Mouse (Mus musculus): Measurements from ENCODE around the gene N6amt1.

GRCm38 (mm10) chr16:87382996-87383395 is 29.0 kb downstream of the N6amt1 start:
- TF ChIP-seq POLR2A (IDR thresholded peaks at IDR 0.05; ENCODE audit: insufficient read length, low read depth) (no peak), POLR2AphosphoS2 (IDR thresholded peaks at IDR 0.05; ENCODE audit: insufficient read length, low read depth) (no peak), MAX (IDR thresholded peaks at IDR 0.05; ENCODE audit: low read depth) (no peak), MYOG (IDR thresholded peaks at IDR 0.05; ENCODE audit: control insufficient read depth in 1 of 3, insufficient read depth in 1 of 3, insufficient read length in 2 of 3, low read depth in 2 of 3) (no peak), TCF12 (IDR thresholded peaks at IDR 0.05; ENCODE audit: insufficient read depth, poor library complexity, severe bottlenecking) (no peak), E2F4 (IDR thresholded peaks at IDR 0.05; ENCODE audit: insufficient read depth) (no peak), SRF (IDR thresholded peaks at IDR 0.05; ENCODE audit: control insufficient read depth, insufficient read length, low read depth) (no peak)
